Mouse (Mus musculus) lung, postnatal 10 days (tissue): Measurements from ENCODE around the gene Elp4.
A peak's percentile ranks its signal among the peaks of the same experiment; 100 is the strongest.

Experiments
- DNase-seq: peaks from one replicate; pipeline ENCODE4 v3.0.0; 2021

The Elp4 gene

GRCm38 (mm10) chr2:105903896-105904756, at the start of gene Elp4, which contains the start of gene Immp1l:
Gene Elp4 (minus strand): TSS chr2:105904564.
Gene Immp1l (plus strand): TSS chr2:105904638.
- peak; percentile 98 for DNase-seq

DNA sequence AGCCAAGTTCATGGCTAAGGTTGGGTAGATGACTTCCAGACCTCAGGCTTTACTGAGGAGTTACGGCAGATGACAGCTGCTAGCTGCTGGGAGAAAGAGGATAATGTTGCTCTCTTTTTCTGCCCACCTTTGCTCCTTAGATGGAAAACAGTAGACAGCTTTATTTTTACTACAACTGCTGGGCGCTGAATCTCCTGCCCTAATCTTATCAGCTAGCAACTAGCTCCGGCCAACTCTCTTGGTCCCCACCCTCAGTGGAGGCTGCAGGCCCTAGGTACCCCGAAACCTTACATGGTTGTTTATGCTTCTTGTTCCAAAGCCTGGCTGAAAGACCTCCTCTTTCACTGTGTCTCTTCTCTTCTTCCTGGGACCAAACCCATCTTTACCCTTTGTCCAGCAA, 49.5 kb upstream of the Elp4 start:
- no peak for DNase-seq

- no peak for DNase-seq
These were observed 47.1 kb upstream of the Elp4 start for GRCm38 (mm10) chr2:105951350-105951940.

- no peak for DNase-seq
These were observed 45.8 kb upstream of the Elp4 start for GRCm38 (mm10) chr2:105950131-105950530.

- no peak for DNase-seq
These were observed 13.4 kb upstream of the Elp4 start for GRCm38 (mm10) chr2:105917623-105918346.

DNA sequence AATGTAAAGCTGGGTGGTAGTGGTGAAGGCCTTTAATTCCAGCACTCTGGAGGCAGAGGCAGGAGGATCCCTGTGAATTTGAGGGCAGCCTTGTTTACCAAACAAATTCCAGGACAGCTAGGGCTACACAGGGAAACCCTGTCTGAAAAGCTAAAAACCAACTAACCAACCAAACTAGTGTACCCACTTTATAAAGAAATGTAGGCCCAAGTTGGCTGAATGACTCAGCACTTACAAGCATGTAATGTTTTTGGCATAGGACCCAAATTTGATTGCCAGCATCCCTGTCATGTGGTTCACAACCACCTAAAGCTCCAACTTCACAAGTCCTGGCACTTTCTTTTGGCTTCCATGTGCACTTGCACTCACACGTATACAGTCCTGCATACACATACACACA, 12.3 kb upstream of the Elp4 start:
- no peak for DNase-seq

GRCm38 (mm10) chr2:105913655-105914366, 9.4 kb upstream of the Elp4 start:
- no peak for DNase-seq

- DNase-seq, result no peak
These were observed 6.2 kb upstream of the Elp4 start for GRCm38 (mm10) chr2:105910611-105911010.

DNA sequence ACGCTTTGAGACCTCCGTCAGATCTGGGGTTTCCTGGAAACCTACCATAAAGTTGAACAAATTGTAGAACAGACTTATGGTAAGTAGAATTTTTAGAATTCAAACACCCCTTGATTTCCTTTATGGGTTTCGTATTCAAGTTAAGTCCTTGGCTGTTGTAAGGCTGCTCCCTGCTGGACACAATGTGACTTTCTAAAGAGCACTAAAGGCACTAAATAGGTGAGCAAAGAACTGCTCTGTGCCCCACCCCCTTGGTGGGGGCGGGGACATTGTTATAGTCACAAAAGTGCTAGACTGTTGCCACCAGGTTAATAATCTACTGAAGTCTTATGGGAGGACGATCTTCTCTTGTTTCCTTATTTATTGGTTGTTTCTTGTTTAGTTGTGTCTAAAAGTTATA, 4.0 kb upstream of the Elp4 start:
- peak; percentile 8 for DNase-seq

GRCm38 (mm10) chr2:105904757-105905146, 388 bp upstream of the Elp4 start:
- DNase-seq, result no peak

DNA sequence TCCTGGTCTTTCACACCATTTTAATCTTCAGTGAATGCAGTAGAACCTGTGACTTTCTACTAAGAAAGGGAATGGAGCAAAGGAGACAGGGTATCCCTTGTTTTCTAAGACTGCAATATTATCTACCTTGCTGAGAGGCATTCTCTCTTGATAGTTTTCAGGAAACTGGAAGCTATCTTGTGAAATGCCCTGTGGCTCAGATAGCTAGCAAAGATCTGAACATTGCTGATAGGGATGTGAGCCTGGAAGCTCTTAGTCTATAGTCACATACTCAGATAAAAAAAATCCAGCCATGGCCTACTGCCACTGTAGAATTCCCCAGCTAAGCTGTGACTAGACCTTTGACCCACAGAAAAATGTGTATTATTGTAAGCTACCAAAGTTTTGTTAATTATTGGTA, 13.5 kb downstream of the Elp4 start:
- no peak for DNase-seq

DNA sequence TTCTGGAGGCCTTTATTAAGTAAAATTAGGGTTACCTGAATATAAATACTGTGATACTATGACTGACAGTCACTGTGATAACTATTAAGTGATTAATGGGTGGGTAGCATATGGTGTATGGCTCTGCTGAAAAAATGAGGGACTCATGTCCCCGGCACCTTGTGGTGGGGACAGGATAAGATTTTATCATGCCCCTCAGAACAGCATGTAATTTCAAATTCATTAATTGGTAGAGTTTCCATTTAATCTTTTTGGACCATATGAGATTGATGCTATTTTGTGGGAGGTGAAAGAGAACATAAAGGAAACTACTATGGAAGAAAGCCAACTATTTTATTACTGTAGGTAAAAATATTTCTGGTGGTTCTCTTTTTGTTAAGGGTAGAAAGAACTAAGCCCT, 31.0 kb downstream of the Elp4 start:
- no peak for DNase-seq

- DNase-seq, result peak; percentile 7
These were observed 49.6 kb downstream of the Elp4 start for GRCm38 (mm10) chr2:105854740-105855139.

DNA sequence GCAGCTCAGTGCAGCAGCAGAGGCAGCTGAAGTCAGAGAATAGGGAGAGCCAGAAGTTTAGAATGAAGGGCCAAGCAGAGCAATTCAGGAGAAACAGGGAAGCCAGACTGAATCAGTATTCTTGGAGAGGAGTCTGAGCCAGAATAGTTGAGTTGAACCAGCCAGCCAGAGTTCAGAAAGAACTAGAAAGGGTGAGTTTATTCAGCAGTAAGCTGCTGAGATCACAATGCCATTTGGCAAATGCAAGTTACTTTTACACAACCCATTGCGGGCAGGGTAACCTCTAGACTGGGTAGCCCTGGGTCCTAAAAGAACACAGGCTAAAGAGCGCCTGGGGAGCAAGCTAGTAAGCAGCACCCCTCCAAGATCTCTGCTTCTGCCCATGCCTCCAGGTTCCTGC, 51.4 kb downstream of the Elp4 start:
- DNase-seq, result no peak

- no peak for DNase-seq
These were observed 52.6 kb downstream of the Elp4 start for GRCm38 (mm10) chr2:105851714-105852293.

DNA sequence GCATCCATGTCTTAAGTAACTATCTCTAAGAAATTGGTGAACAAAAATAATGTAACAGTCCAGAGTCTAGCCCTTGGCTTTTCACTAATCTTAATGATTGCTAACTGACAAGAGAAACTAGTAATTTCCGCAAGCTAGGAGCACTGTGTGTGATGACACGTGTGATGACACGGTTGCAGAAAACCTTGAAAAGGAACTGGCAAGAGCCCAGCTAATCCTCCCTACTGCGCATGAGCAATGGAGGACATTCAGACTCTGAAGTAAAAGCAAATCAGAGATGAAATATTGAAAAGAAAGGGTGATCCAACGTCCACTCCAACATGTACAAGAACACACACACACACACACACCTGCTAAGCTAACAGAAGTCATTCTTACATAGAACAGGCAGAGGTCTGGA, 61.2 kb downstream of the Elp4 start:
- DNase-seq, result no peak

DNA sequence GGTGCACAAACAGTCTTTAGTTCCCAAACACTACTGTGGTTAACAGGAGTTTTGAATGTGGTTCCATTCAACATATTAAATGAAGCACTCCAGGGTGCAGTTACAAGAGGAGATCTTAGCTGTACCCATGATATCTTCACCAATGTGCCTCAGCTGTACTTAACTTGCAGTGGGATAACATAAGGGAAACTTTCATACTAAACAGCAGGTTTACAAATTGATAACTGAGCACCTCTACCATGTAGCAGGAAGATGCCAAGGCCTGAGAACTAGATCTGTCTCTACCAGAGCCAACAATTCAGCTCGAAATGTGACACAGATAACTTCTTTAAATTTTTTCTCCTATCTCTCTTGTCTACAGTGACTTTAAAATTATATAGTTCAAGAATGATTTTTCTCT, 86.4 kb downstream of the Elp4 start:
- no peak for DNase-seq

- no peak for DNase-seq
These were observed 89.2 kb downstream of the Elp4 start for GRCm38 (mm10) chr2:105815170-105815569.

- DNase-seq, result no peak
These were observed 91.3 kb downstream of the Elp4 start for GRCm38 (mm10) chr2:105813041-105813440.

- no peak for DNase-seq
These were observed 94.1 kb downstream of the Elp4 start for GRCm38 (mm10) chr2:105810286-105810685.

GRCm38 (mm10) chr2:105806571-105806970, 97.8 kb downstream of the Elp4 start:
- DNase-seq, result no peak

DNA sequence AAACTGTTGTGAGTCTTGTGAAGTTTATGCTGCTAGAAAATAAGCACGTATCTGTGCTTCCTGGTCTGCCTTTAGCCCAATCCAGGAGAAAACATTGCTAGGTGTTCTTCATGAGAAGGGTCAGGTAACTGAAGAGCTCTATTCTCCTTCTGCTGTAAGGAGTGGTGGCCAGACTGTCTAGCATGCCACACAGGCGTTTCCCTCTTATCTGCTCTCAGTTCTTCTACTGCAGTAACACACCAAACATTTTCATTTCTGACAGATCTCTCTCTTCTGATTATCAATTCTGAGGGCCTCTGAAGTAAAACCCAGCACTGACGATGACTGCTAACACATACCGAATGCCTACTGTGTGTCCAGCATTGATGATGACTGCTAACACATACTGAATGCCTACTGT, 98.3 kb downstream of the Elp4 start:
- DNase-seq, result no peak

DNA sequence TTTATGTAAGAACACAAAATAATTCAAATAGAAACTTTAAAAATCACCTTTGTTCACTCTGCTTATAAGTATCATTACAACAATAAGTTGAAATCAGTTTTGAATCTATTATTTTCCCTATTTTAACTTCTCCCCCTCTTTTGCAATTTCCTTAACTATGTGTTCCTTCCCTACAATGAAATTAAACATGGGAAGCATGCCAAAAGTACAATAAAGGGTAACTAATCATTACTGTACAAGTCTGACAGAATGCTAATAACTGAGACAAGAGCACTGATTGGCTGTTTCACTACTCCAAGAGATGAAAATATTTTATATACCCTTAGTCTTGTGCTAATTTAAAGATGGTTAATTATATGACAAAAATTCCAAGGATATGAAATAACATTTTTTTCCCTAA, 99.2 kb downstream of the Elp4 start:
- DNase-seq, result no peak
